Mouse (Mus musculus) telencephalon, adult 2 months (tissue): ENCODE measurements around the gene Hadh.

Experiments used
- DNase-seq: peaks from one replicate; pipeline ENCODE4 v3.0.0-alpha.2; 2011; ENCODE audit warnings: low read depth, low spot score

The Hadh gene

DNA sequence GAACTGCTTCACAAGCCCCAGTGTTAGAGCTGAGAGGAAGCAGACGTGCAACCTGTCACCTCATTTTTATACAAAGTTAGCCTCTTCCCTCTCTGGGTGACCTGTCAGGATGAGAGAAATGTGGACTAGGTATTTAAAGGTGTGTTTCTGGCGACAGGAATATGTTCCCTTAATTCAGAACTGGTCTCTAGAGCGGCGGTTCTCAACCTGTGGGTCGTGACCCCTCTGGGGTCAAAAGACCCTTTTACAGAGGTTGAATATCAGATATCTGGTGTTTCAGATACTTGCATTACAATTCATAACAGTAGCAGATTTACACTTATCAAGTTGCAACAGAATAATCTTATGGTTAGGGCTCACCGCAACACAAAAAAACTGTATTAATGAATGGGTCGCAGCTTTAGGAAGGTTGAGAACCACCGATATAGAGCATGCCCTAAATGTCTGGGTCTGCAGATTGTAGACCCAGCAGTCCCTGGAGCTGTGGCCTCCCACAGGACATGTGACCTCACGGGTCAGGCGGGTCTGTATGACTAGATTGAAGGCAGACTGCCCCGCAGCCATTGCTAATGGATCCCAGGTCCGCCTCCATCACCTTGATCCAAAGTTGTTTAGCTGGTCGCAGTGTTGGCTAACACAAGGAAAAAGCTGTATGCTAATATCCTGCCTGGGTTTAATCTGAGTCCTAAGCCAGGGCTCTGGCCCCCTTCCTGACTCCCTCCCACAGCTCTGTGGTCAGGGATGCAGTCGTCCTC lies 53.1 kb downstream of the Hadh start:
- no peak for DNase-seq

DNA sequence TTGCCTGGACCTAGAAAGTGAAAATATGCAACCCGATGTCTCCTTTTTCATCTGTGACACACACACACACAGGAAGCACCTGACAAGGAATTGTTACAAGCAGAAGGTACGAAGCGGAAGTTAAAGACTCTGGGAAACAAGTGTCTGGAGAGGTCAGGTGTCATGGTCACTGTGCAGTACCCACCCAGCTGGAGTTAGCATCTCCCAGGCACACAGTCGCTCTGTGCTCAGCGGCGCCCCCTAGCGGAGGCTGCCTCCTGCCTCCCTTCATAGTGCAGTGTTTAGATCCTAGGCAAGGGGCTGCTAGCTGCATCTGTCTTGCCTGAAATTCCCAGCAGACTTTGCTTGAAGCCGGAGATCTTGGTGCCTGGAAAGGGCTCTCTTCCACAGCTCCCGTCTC lies 57.1 kb downstream of the Hadh start:
- DNase-seq, result no peak

DNA sequence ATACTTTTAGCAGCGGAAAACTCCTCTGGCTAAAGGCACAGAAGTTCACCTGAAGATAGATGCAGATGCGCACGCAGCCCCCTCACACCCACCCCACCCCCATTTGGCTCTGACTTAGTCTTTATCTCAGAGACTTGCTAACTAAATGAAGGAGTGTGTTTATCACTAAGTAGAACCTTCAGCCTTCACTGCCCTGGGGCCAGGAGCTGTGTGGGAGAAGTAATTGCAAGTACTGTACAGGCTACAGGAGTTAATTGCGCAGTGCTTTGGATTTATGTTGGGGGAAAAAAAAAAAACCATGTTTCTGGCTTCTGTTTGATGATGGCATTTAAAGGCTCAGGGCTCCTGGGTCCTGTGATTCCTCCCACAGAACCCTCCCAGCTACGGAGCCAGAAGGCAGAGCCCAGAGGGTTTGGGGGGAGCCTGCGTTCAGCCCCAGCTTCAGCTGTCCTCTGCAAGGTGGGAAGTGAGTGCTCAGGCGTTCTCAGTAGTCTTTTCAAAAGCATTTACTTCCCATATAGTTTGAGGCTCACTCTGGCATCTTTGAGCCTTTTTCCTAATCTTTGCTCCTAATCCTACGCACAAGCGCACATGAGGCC lies 57.7 kb downstream of the Hadh start:
- no peak for DNase-seq

DNA sequence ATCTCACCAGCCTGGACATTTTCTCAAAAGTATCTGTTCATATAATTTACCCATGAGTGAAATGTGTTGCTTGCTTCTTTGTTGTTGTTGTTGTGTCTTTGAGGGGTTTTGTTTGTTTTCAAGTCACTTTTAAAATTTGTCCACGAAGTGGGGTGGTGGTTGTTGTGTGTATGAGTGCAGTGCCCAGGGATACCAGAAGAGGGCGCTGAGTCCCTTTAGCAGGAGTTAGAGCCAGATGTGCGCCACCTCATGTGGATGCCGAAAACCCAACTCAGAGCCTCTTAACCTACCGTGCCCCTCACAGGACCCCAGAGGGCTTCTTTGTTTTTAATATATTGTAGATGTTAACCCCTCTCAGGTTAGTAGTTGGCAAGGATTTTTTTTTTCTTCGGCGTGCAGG lies 59.7 kb downstream of the Hadh start:
- no peak for DNase-seq

DNA sequence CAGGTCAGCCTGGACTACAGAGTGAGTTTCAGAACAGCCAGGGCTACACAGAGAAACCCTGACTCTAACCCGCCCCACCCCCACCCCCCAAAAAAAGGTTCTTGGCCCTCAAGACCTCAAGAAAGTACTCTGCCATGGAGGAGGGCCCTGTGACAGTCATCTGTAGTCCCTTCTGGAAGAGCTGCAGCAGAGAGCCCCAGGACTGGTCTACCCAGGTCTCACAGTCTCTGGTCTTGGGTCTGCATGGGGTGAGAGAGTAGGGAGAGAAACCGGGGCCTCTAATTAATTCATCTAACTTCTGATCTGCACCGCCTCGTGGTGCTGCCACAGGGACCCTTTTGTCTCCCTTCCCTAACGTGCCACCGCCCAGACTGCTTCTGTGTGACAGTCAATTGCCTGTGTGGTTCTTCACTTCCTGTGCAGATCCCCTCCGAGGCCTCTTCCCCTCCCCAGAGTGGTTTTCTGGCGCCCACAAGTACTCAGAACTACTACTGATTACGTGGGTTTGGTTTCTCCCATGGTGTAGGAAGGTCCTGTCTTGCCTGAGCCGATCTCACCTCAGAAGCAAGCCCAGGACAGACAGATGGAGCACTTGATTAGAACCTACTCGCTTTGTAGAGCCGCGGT lies 63.5 kb downstream of the Hadh start:
- no peak for DNase-seq

DNA sequence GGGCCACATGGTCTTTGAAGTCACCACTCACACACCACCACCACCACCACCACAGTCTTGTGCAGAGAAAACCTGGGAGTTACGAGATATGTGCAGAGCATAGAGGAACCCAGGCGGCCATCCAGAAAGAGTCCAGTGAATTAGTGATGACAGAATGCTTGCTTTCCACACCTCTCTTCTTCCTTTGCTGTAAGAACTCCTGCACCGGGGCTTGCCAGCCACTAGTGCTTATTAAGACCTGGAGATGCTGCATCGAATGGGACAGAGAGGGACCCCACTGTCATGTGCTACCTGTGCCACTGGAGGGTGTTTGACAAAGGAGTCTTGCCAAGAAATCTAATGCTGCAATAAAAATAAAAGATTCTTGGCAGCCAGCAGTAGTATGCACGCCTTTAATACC lies 64.1 kb downstream of the Hadh start:
- DNase-seq, result no peak

DNA sequence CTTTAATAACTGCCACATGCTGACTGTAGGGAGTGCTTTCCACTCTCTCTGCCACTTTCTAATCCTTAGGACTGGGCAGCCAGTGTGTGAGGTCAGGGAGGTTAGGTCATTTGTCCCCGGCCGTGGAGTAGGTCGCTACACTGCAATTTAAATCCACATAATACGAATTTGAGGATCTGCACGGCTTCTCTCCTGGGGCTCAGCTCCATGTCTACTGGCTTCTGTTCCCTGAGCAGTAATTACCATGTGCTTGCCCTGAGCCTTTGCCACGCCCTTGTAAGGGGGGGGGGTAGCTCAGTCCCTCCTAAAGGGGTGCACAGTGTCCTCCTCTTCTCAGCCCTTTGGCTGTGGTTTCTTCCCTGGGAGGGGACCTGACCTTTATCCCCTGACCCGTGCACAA lies 69.6 kb downstream of the Hadh start:
- no peak for DNase-seq

DNA sequence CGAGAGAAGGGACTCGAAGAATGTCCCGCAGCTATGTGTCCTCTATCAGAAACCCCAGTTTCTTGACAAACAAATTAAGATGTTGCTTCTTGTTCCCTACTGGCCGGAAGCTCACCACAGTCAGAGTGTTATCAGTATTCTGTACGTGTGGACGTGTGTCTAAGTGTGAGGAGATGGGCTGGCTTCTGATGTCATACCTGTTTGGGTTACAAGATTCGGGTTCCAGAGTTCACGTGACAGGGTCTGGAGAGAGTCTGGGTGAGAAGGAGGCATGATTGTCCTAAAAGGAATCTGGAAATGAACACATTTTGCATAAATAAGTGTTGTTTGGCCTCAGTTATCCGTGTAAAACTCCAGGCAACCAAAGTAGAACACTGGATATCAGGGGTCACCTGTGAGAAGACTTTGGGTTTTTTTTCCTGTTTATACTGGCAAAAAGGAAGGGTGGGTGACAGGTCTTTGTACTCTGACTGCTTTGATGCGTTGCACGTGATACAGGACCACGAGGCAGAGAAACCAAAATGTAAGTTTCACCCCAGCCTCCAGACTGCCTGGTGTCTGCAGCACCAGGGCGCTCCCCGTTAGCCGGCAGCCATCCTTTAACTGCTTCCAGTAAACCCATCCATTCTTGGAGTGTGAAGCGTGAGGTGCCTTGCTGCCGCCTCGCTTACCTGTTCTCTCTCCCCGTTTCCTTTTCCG lies 72.2 kb downstream of the Hadh start:
- DNase-seq, result no peak

DNA sequence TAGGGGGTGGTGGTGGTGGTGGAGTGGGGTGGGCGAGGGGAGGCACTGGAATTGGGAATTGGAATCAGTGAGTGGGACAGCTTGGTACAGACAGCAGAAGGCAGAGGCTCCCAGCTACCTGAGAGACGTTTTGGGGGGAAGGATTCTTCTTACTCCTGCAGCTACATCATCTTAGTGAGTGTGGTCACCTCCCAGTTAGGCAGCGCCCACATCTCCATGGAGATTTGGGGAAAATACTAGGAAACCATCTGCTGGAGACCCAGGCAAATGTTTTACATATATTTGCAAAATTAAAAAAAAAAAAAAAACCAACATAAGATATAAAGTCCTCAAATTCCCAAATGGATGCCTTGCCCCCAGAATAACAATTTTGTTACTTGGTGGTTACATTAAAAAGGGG lies 72.9 kb downstream of the Hadh start:
- DNase-seq, result no peak

DNA sequence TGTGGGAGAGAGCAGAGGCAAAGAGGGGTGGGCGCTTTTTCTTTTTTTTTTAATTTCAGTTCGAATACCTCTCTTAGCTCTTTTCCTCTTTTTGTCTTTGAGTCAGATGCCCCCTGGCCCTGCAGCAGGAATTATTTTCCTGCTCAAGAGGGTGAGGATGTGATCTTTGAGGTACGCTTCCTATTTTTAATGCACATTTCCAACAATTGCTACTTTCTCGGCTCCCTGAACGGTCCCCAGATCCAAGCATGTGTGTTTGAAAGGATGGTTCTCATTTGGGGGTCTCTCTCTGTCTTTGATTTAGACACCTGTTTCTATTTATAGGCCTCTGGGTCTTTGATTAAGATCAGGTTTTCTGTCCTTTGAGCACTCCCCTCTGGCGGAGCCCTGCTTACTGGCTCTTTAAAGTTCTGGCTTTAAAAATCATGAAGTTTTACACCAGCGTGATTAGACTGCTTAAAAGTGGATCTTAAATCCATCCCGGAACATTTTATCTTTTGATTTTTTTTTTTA lies 75.3 kb downstream of the Hadh start:
- DNase-seq, result no peak

DNA sequence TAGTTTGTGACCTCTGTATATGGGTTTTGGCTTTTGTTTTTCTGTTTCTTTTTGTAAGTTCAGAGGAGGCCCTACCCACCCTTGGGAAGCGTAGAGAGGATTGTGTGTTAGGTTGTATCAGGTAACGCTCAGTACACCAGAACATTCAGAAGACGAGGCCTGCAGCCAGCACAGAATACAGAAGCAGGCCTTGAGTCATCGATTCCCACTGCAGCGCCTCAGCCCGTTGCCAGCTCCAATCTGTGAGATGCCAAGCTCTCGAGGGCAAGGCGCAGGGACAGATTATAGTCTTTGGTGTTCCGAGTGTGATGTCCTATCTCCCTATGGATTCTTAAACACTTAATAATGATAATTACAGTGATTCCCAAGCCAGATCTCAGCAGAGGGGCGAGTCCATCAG lies 75.9 kb downstream of the Hadh start:
- DNase-seq, result no peak

DNA sequence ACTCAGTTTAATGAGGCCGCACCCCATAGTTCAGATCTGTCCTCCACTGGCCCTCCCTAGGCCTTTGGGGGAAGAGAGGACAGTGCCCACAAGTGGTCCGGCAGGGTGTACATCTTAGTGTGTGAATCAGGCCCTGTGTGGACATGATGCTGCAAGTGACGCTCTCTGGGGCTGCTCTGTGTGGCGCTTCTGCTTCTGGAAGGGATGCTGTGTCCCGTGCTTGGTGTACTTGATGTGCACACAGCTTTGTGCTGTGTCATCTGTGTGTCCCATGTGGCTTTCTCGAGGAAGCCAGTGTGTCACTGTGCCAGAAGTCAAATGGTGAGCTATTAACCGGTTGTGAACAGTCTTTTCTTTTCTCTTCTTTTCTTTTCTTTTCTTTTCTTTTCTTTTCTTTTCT lies 80.4 kb downstream of the Hadh start:
- no peak for DNase-seq

DNA sequence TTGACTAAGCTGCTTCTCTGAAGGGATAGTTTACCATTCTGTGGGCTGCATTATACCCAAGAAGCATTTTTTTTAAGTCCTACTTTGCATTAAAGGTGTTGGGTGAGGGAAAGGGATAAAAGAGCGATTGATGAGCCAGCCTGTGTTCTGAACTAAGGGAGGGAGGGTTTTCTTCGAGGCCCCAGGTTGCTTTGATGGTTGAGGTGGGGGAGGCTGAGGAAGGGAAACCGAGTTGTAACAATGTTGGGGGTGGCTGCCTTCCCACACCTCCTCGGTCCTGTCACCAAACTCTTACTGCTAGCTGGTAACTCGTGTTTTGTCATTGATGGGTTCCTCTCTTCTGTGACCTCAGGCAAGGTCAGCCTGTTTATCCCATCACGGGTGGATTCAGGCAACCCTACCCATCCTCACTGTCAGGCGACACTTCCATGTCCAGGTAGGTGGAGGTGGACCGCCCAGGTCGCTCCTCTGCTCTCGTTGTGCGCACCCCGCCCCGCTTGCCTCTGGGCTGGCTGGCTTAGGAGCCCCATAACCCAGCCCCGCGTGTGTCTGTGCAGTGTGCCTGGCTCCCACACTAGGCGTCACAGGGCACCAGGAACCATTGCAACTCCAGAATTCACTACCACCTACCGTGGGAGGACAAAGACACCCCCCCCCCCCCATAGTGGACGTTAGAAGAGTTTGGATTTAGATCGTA lies 81.1 kb downstream of the Hadh start:
- no peak for DNase-seq

DNA sequence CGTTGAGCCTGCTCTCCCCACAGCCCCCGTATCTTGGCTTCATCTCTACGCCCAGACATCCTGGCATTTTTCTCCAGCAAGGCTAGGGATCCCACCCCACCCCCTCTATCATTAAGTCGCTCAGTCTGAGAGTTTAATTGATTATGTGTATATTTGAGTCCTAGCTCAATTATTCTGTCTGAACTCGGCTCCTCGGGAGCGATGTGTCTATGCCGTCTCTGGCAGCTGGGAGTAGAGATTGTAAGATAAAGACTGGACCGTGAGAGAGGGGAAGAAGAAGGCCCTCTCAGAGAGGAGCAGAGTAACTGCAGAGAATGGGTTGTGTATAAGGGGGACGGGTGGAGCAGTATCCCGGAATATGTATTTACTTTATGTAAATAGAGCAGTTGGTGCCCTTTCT lies 81.7 kb downstream of the Hadh start:
- no peak for DNase-seq

DNA sequence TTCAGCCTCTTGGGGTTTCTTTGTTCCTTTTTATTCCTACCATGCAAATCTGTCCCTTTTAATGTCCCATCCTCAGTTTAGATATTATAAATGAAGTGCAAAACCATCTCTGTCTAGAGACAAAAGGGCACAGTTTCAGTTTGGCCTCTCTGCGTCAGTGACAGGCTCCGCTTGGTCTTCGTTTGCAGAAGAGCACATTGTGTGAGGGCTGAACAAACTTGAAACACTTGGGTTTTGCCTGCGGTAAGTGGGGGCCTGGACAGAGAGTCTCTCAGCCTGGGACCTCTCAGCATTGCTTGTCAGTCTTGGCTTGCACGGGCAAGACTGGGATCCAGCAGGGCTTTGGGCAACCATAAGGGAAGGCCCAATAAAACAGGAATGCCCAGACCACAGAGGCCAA lies 85.7 kb downstream of the Hadh start:
- no peak for DNase-seq
